8 mouse cellular contexts compared by ENCODE assay signal in the genomic region with DNA sequence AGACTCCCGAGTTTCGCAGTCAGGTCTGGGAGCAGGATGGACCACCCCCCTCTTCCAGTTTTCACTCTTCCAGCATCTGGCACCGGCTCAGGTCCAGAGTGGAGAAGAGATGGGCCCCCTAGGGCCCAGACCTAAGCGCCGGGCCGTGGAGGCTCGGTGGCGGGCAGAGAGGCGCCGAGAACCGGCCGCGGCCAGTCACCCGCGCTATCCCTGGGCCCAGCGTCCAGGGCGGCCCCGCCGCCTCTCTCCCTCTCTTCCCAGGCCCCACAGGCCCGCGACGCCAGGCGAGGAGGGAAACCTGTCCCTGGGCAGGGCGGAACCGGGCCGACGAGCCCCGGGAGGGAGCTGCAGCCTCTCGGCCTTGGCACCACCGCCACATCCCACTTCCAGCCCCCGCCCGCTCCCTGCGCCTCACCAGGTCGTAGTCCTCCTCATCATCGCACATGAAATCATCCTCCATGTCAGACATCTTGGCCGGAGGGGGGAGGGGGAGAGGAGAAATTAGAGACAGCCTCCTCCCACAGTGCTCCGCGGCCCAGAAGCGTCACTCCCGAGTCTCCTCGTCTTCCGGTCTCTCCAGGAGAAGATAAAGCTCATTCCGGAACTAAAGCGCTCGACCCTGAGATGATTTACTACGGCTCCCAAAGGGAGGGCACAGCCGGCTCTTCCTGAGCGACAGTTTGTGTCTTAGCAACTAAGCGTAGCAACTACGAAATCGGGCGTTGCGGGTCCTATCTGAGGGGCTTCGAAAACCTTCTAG. TPM values are rescaled to one million over a fixed set of nuclear protein-coding genes. Genes with fewer than 3 reads are reported as not detected.
DNase-seq lines count a peak whose midpoint lies in the region; ATAC-seq lines count a peak whose summit lies in the region.

A gene (plus strand): TSS at position 589 of the 760 bp plus-strand sequence.
A gene (minus strand): TSS at position 619 of the 760 bp plus-strand sequence.

- intact Hi-C loops in gastrocnemius, postnatal 14 days (cut with DNase I; ENCODE audit: low total_unique reads) = no loop called here
- intact Hi-C loops in left cerebral cortex, postnatal 10 days (cut with DNase I) = no loop called here

- peak; percentile 96 to 98 for DNase-seq in adrenal gland, adult (ENCODE audit: inconsistent age in 2 of 2, low spot score in 1 of 2)
- DNase-seq in embryo, embryonic 10.5 days (ENCODE audit: low spot score) = peak; percentile 99
- peak; percentile 92 for DNase-seq in gastrocnemius, postnatal 14 days
- DNase-seq in left cerebral cortex, postnatal 10 days (ENCODE audit: extremely low spot score in 1 of 2, low spot score in 2 of 2) = peak; percentile 95 to 96
- DNase-seq in right cerebral cortex, postnatal 25 days = peak; percentile 94
- DNase-seq in urinary bladder, postnatal 4 days (ENCODE audit: low spot score in 2 of 2) = peak; percentile 88 to 92

- peak; percentile 99 for ATAC-seq in inflammation-experienced regulatory T-cells, adult 6 months
- peak; percentile 98 for ATAC-seq in megakaryocyte-erythroid progenitor cell, adult 5-6 weeks (replicated peaks; ENCODE audit: low FRiP score, low TSS enrichment, poor library complexity, severe bottlenecking)

RNA-seq across cellular contexts. Expression of the first gene that starts in this region (rescaled TPM):
- 1 to 10 TPM; 8.1 to 8.6 TPM for total RNA-seq in gastrocnemius, postnatal 14 days (2021)
- 10 to 100 TPM; 71.7 to 87.5 (median 71.8) TPM for polyA plus RNA-seq in inflammation-experienced regulatory T-cells, adult 6 months (2017; shearing (Covaris generic))
- 10 to 100 TPM; 25.1 to 26.7 TPM for total RNA-seq in left cerebral cortex, postnatal 10 days (2021)
- 3.3 and 12.4 TPM in 2 replicates for total RNA-seq in megakaryocyte-erythroid progenitor cell, adult 5-6 weeks (2014; fragmentation: Nextera tagmentation)
- total RNA-seq in megakaryocyte-erythroid progenitor cell, adult 5-6 weeks (2017) = 9.4 and 10.3 TPM in 2 replicates

RNA-seq across cellular contexts. Expression of the second gene that starts in this region (rescaled TPM):
- total RNA-seq in gastrocnemius, postnatal 14 days (2021) = 10 to 100 TPM; 88.8 to 94.1 TPM
- 100 to 1,000 TPM in 1 of 3 experiments, 10 to 100 TPM in 2; 80.3 to 114 (median 87.5) TPM for polyA plus RNA-seq in inflammation-experienced regulatory T-cells, adult 6 months (2017; shearing (Covaris generic))
- 100 to 1,000 TPM; 102 to 114 TPM for total RNA-seq in left cerebral cortex, postnatal 10 days (2021)
- total RNA-seq in megakaryocyte-erythroid progenitor cell, adult 5-6 weeks (2014; fragmentation: Nextera tagmentation) = 82.2 and 102 TPM in 2 replicates
- total RNA-seq in megakaryocyte-erythroid progenitor cell, adult 5-6 weeks (2017) = 156 and 313 TPM in 2 replicates

Comparison
In these comparisons a context has a peak if more than half of its experiments do, and no peak if none do; other contexts are left out.
1. Peak in every context shown above with its lines: DNase-seq and ATAC-seq.